Mouse (Mus musculus): ENCODE measurements around the gene Sccpdh. TPM values are rescaled to one million over a fixed set of nuclear protein-coding genes. Genes with fewer than 3 reads are reported as not detected.

The Sccpdh gene
- polyA plus RNA-seq (2014; fragmentation: Illumina TruSeq; extraction: RNeasy Lipid Tissue Mini Kit (QIAGEN cat#74804); ENCODE audit: low read depth, low replicate concordance), result 144 TPM

DNA sequence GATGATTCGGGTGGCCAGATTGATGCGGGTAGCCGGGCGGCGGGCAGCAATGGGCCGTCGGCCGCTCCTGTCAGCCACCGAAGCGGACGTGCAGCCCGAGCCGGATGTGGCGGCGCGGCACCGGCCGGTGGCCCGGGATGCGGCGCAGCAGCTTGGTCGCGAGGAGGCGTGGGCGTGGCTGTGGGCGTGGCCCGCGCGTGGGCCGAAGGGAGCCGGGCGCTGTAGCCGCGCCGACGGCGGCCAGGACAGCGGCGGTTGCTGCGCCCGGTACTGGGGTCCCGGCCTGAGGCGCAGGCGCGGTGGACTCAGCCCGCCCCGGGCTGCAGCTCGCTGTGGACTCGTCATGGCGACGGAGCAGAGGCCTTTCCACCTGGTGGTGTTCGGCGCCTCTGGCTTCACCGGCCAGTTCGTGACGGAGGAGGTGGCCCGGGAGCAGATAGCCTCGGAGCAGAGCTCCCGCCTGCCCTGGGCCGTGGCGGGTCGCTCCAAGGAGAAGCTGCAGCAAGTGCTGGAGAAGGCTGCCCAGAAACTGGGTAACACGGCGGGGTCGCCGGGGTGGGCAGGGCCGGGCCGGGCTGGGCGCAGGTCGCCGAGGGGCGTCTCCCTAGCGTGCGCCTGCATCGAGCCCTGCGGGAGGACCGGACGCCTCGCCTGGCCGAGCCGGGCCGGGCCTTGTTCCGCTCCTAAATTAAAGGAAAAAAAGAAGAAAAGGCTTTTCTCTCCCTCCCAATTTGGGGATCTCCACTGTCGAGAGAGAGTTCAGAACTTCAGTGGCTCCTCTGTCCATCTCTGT, at the start of gene Sccpdh:
TSS of gene Sccpdh (plus strand) at position 198 of the 793 bp plus-strand sequence.

Other genes starting within 250 kb of the Sccpdh start
- 3.1 TPM for gene Smyd3, start 150.2 kb upstream of the Sccpdh start, polyA plus RNA-seq (2014; fragmentation: Illumina TruSeq; extraction: RNeasy Lipid Tissue Mini Kit (QIAGEN cat#74804); ENCODE audit: low read depth, low replicate concordance)
- gene Tfb2m, start 121.9 kb upstream of the Sccpdh start, polyA plus RNA-seq (2014; fragmentation: Illumina TruSeq; extraction: RNeasy Lipid Tissue Mini Kit (QIAGEN cat#74804); ENCODE audit: low read depth, low replicate concordance), result 240 TPM
- 28.4 TPM for gene Cnst, start 121.8 kb upstream of the Sccpdh start, polyA plus RNA-seq (2014; fragmentation: Illumina TruSeq; extraction: RNeasy Lipid Tissue Mini Kit (QIAGEN cat#74804); ENCODE audit: low read depth, low replicate concordance)
- not detected for gene Kif28, start 77.1 kb downstream of the Sccpdh start, polyA plus RNA-seq (2014; fragmentation: Illumina TruSeq; extraction: RNeasy Lipid Tissue Mini Kit (QIAGEN cat#74804); ENCODE audit: low read depth, low replicate concordance)
- gene Gm10518, start 135.2 kb downstream of the Sccpdh start, polyA plus RNA-seq (2014; fragmentation: Illumina TruSeq; extraction: RNeasy Lipid Tissue Mini Kit (QIAGEN cat#74804); ENCODE audit: low read depth, low replicate concordance), result not detected
- gene Ahctf1, start 135.5 kb downstream of the Sccpdh start, polyA plus RNA-seq (2014; fragmentation: Illumina TruSeq; extraction: RNeasy Lipid Tissue Mini Kit (QIAGEN cat#74804); ENCODE audit: low read depth, low replicate concordance), result 75.5 TPM